Mouse (Mus musculus) ES-E14 (cell line): ENCODE results near the gene Cep95.

Experiments used
- HCFC1 ChIP-seq: IDR thresholded peaks from 2 replicates; pipeline ENCODE4 v1.6.1; 2012; ENCODE audit warnings: low read length, inconsistent platforms, borderline replicate concordance; ENCODE audit not compliant: insufficient read depth
- ZC3H11A ChIP-seq: IDR thresholded peaks from 2 replicates; pipeline ENCODE4 v1.6.1; 2012; ENCODE audit warnings: low read depth, mild to moderate bottlenecking, inconsistent platforms, low read length, borderline replicate concordance
- ZNF384 ChIP-seq: IDR thresholded peaks from 2 replicates; pipeline ENCODE4 v1.6.1; 2012; ENCODE audit warnings: low read depth, low read length, inconsistent platforms

GRCm38 (mm10) chr11:106785043-106785442 is 4.0 kb upstream of the Cep95 start:
- no peak for TF ChIP-seq ZNF384
- no peak for TF ChIP-seq ZC3H11A
- no peak for TF ChIP-seq HCFC1
